Mouse (Mus musculus) thymus, adult 2 months (tissue): ENCODE results near the gene Ddx41.

Experiments used
- CTCF ChIP-seq: fragments of 200-500 bp; IDR thresholded peaks from 2 replicates; pipeline ENCODE4 v1.5.1; 2012; ENCODE audit warnings: mild to moderate bottlenecking, control low read depth, low read length, moderate library complexity, borderline replicate concordance; ENCODE audit not compliant: control insufficient read depth, poor library complexity, insufficient read depth; ENCODE audit errors: extremely low read depth
- POLR2A ChIP-seq: fragments of 200-500 bp; IDR thresholded peaks from 2 replicates; pipeline ENCODE4 v1.6.1; 2012; ENCODE audit warnings: mild to moderate bottlenecking, low read length, control low read depth, moderate library complexity; ENCODE audit not compliant: control insufficient read depth, poor library complexity, insufficient read depth; ENCODE audit errors: extremely low read depth

GRCm38 (mm10) chr13:55573432-55573831 is 37.0 kb upstream of the Ddx41 start, which contains the start of gene Tmed9:
- TF ChIP-seq POLR2A (no peak), CTCF (no peak)
